Mouse (Mus musculus): ENCODE measurements around the gene Sash1. TPM values are rescaled to one million over a fixed set of nuclear protein-coding genes. Genes with fewer than 3 reads are reported as not detected.
A peak's percentile ranks its signal among the peaks of the same experiment; 100 is the strongest.

Gene Sash1
- polyA plus RNA-seq, 1 experiment: 96.7 TPM

GRCm38 (mm10) chr10:8752436-8752835 is 133.4 kb downstream of the Sash1 start:
- H3K4me3 ChIP-seq (ENCODE audit: insufficient read depth, low read length): no peak overlapping the region
- no peak for TF ChIP-seq POLR2A (IDR thresholded peaks at IDR 0.05; ENCODE audit: borderline replicate concordance, low read depth, low read length)
- TF ChIP-seq CTCF (IDR thresholded peaks at IDR 0.05; ENCODE audit: low read depth, low read length): no peak
- H3K4me1 ChIP-seq (ENCODE audit: control insufficient read depth, insufficient read depth, low read length): peaks cover 8% of the 10 kb centered on the region
- H3K27ac ChIP-seq (ENCODE audit: insufficient read depth, low read depth, low read length): no peak overlapping the region

- Histone ChIP-seq H3K27ac (ENCODE audit: insufficient read depth, low read depth, low read length) (no peak overlapping the region), H3K4me1 (ENCODE audit: control insufficient read depth, insufficient read depth, low read length) (no peaks in the 10 kb centered on the region; the same call in 1 of the 2 replicates), H3K4me3 (ENCODE audit: insufficient read depth, low read length) (no peak overlapping the region)
- TF ChIP-seq CTCF (IDR thresholded peaks at IDR 0.05; ENCODE audit: low read depth, low read length) (no peak), POLR2A (IDR thresholded peaks at IDR 0.05; ENCODE audit: borderline replicate concordance, low read depth, low read length) (no peak)
These were observed 136.3 kb downstream of the Sash1 start for GRCm38 (mm10) chr10:8749537-8749936.

GRCm38 (mm10) chr10:8747450-8748212 is 138.2 kb downstream of the Sash1 start:
- Histone ChIP-seq H3K27ac (ENCODE audit: insufficient read depth, low read depth, low read length) (no peak overlapping the region), H3K4me1 (ENCODE audit: control insufficient read depth, insufficient read depth, low read length) (no peaks in the 10 kb centered on the region), H3K4me3 (ENCODE audit: insufficient read depth, low read length) (no peak overlapping the region)
- TF ChIP-seq POLR2A (IDR thresholded peaks at IDR 0.05; ENCODE audit: borderline replicate concordance, low read depth, low read length): no peak
- no peak for TF ChIP-seq CTCF (IDR thresholded peaks at IDR 0.05; ENCODE audit: low read depth, low read length)

GRCm38 (mm10) chr10:8746082-8746696 is 139.7 kb downstream of the Sash1 start:
- H3K4me3 ChIP-seq (ENCODE audit: insufficient read depth, low read length): no peak overlapping the region
- no peak overlapping the region for H3K27ac ChIP-seq (ENCODE audit: insufficient read depth, low read depth, low read length)
- no peak for TF ChIP-seq CTCF (IDR thresholded peaks at IDR 0.05; ENCODE audit: low read depth, low read length)
- no peak for TF ChIP-seq POLR2A (IDR thresholded peaks at IDR 0.05; ENCODE audit: borderline replicate concordance, low read depth, low read length)
- no peaks in the 10 kb centered on the region for H3K4me1 ChIP-seq (ENCODE audit: control insufficient read depth, insufficient read depth, low read length)

GRCm38 (mm10) chr10:8742872-8743271 is 143.0 kb downstream of the Sash1 start:
- H3K4me1 ChIP-seq (ENCODE audit: control insufficient read depth, insufficient read depth, low read length): no peaks in the 10 kb centered on the region
- TF ChIP-seq CTCF (IDR thresholded peaks at IDR 0.05; ENCODE audit: low read depth, low read length) (peak; percentile 67), POLR2A (IDR thresholded peaks at IDR 0.05; ENCODE audit: borderline replicate concordance, low read depth, low read length) (no peak)
- no peak overlapping the region for H3K4me3 ChIP-seq (ENCODE audit: insufficient read depth, low read length)
- H3K27ac ChIP-seq (ENCODE audit: insufficient read depth, low read depth, low read length): no peak overlapping the region

- TF ChIP-seq CTCF (IDR thresholded peaks at IDR 0.05; ENCODE audit: low read depth, low read length) (no peak), POLR2A (IDR thresholded peaks at IDR 0.05; ENCODE audit: borderline replicate concordance, low read depth, low read length) (no peak)
- H3K4me3 ChIP-seq (ENCODE audit: insufficient read depth, low read length): no peak overlapping the region
- H3K4me1 ChIP-seq (ENCODE audit: control insufficient read depth, insufficient read depth, low read length): no peaks in the 10 kb centered on the region
- no peak overlapping the region for H3K27ac ChIP-seq (ENCODE audit: insufficient read depth, low read depth, low read length)
These were observed 144.4 kb downstream of the Sash1 start for GRCm38 (mm10) chr10:8741505-8741904.

GRCm38 (mm10) chr10:8740797-8741196 is 145.1 kb downstream of the Sash1 start:
- TF ChIP-seq POLR2A (IDR thresholded peaks at IDR 0.05; ENCODE audit: borderline replicate concordance, low read depth, low read length) (no peak), CTCF (IDR thresholded peaks at IDR 0.05; ENCODE audit: low read depth, low read length) (no peak)
- Histone ChIP-seq H3K27ac (ENCODE audit: insufficient read depth, low read depth, low read length) (no peak overlapping the region), H3K4me3 (ENCODE audit: insufficient read depth, low read length) (no peak overlapping the region), H3K4me1 (ENCODE audit: control insufficient read depth, insufficient read depth, low read length) (no peaks in the 10 kb centered on the region)

DNA sequence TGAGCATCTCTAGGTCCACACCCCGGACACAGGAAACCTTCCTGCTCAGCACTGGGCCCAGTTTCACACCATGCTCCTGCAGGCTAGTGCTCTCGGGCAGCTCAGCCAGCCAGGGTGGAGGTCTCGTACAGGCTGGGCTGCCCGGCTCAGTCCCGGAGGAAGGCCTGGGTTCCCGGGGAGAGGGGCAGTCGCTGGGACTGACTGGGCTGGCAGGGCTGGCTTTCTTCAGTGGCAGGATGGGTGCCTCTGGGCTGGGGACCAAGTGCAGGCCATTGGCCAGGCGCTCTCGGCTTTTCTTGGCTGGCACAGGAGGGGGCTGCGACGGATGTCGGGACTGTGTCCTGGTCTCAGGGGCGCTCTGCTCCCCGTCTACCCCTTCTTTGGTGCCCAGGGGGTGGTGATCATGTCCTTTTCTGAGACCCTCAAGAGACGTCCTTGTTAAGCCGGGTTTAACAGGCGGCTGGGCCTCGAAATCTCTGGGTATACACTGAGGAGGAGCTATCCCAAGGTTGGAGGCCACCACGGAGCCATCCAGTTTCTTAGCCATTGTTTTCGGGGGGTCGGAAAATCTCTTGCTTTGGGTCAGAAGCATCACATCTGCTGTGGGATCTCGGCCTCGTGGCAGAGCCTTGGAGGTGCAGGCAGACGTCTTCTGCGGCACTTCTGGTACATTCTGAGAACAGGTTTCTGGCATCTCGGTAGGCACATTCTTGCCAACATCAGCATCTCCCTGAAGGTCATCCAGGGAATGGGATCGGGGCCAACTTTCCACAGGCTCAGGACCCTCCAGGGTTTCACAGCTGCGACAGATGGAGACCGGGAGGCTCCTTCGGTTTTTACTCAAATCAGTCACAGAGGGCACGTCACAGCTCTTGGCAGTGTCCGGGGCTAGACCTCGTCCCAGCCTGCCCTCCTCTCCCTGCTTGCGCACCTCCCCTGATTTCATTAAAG is 156.2 kb downstream of the Sash1 start:
- TF ChIP-seq CTCF (IDR thresholded peaks at IDR 0.05; ENCODE audit: low read depth, low read length) (no peak), POLR2A (IDR thresholded peaks at IDR 0.05; ENCODE audit: borderline replicate concordance, low read depth, low read length) (no peak)
- H3K4me3 ChIP-seq (ENCODE audit: insufficient read depth, low read length): no peak overlapping the region

GRCm38 (mm10) chr10:8719345-8719744 is 166.5 kb downstream of the Sash1 start:
- no peak overlapping the region for H3K27ac ChIP-seq (ENCODE audit: insufficient read depth, low read depth, low read length)
- no peak overlapping the region for H3K4me3 ChIP-seq (ENCODE audit: insufficient read depth, low read length)
- no peaks in the 10 kb centered on the region for H3K4me1 ChIP-seq (ENCODE audit: control insufficient read depth, insufficient read depth, low read length)
- TF ChIP-seq CTCF (IDR thresholded peaks at IDR 0.05; ENCODE audit: low read depth, low read length) (no peak), POLR2A (IDR thresholded peaks at IDR 0.05; ENCODE audit: borderline replicate concordance, low read depth, low read length) (no peak)

More for the DNA sequence above, 156.2 kb downstream of the Sash1 start:
- Histone ChIP-seq H3K27ac (ENCODE audit: insufficient read depth, low read depth, low read length) (no peak overlapping the region), H3K4me1 (ENCODE audit: control insufficient read depth, insufficient read depth, low read length) (no peaks in the 10 kb centered on the region)

Measured in bone marrow macrophage, adult 2 months (primary cell).